Mouse (Mus musculus) small intestine, adult 2 months (tissue): ENCODE results near the gene Rarres2.

Source experiments
- CTCF ChIP-seq: fragments of 200-500 bp; IDR thresholded peaks from 2 replicates; pipeline ENCODE4 v1.5.1; 2012; ENCODE audit warnings: low read depth, mild to moderate bottlenecking, control low read depth, inconsistent platforms, low read length, moderate library complexity, mixed read lengths; ENCODE audit not compliant: insufficient replicate concordance, insufficient read length; ENCODE audit errors: extremely low read depth
- POLR2A ChIP-seq: fragments of 200-500 bp; IDR thresholded peaks from 2 replicates; pipeline ENCODE4 v1.6.1; 2012; ENCODE audit warnings: low read depth, mild to moderate bottlenecking, control low read depth, inconsistent platforms, low read length, moderate library complexity

DNA sequence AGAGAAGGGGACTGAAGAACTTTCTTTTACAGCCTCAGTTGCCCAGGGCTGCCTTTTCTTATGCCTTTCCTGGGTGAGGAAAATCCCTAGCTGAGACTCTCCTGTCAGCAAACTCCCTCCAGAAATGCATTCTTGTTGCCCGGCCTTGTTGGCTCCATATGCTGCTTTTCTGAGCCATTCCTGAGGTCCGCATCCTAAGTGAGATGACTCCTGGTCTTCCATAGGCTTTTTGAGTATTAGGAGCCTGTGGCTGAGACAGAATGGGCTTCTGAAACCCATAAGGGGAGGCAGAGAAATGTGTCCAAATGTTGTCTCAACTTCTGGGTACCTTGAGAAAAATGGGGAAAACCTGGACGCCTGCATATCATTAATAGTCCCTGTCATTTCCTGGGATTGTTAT lies 1.4 kb upstream of the Rarres2 start:
- TF ChIP-seq CTCF = no peak
- TF ChIP-seq POLR2A = no peak
